8 mouse cellular contexts compared by ENCODE assay signal in genomic region chr8:108829305-108829717, GRCm38 (mm10).
DNase-seq lines count a peak whose midpoint lies in the region; ATAC-seq and TF ChIP-seq lines count a peak whose summit lies in the region.

No protein-coding gene starts in this region.

- TF ChIP-seq CTCF in lung, adult 2 months (IDR thresholded peaks at IDR 0.05; ENCODE audit: insufficient read depth, low read length), result no peak

- H3K4me1 ChIP-seq in lung, embryonic 15.5 days, result peaks cover 9% of the 10 kb centered on the region; the same call in 1 of the 2 replicates
- H3K4me1 ChIP-seq in lung, adult 2 months (ENCODE audit: control insufficient read depth, insufficient read depth, low read length), result peaks cover 6% of the 10 kb centered on the region; the same call in 1 of the 2 replicates
- H3K4me1 ChIP-seq in forebrain, embryonic 14.5 days (ENCODE audit: control insufficient read depth, insufficient read depth, low read length), result peaks cover 22% of the 10 kb centered on the region
- H3K4me1 ChIP-seq in hindbrain, embryonic 15.5 days (replicated peaks), result peaks cover 50% of the 10 kb centered on the region
- H3K4me1 ChIP-seq in midbrain, embryonic 12.5 days, result peaks cover 40% of the 10 kb centered on the region

- H3K27ac ChIP-seq in lung, embryonic 15.5 days, result no peak overlapping the region
- H3K27ac ChIP-seq in forebrain, embryonic 14.5 days (ENCODE audit: low read depth, low read length), result peak overlapping the region; percentile 44
- H3K27ac ChIP-seq in hindbrain, embryonic 15.5 days (replicated peaks), result peak overlapping the region; percentile 50
- H3K27ac ChIP-seq in midbrain, embryonic 12.5 days (replicated peaks), result peak overlapping the region; percentile 76

- no peaks in the 10 kb centered on the region for H3K36me3 ChIP-seq in lung, embryonic 15.5 days
- no peaks in the 10 kb centered on the region for H3K36me3 ChIP-seq in forebrain, embryonic 14.5 days (ENCODE audit: control insufficient read depth, insufficient read depth, low read length)
- H3K36me3 ChIP-seq in hindbrain, embryonic 15.5 days, result no peaks in the 10 kb centered on the region
- 0 out of 2 replicates have a peak, but pooled peaks cover 2% of the 10 kb centered on the region for H3K36me3 ChIP-seq in midbrain, embryonic 12.5 days

- no peaks in the 10 kb centered on the region for H3K9me3 ChIP-seq in lung, embryonic 15.5 days
- no peaks in the 10 kb centered on the region for H3K9me3 ChIP-seq in forebrain, embryonic 14.5 days (replicated peaks; ENCODE audit: control insufficient read depth, low read length)
- H3K9me3 ChIP-seq in hindbrain, embryonic 15.5 days, result no peaks in the 10 kb centered on the region
- no peaks in the 10 kb centered on the region for H3K9me3 ChIP-seq in midbrain, embryonic 12.5 days

- H3K27me3 ChIP-seq in lung, embryonic 15.5 days, result no peaks in the 10 kb centered on the region
- H3K27me3 ChIP-seq in forebrain, embryonic 14.5 days (replicated peaks; ENCODE audit: control insufficient read depth, insufficient read depth, low read length), result peaks cover 4% of the 10 kb centered on the region; the same call in 1 of the 2 replicates
- H3K27me3 ChIP-seq in hindbrain, embryonic 15.5 days, result no peaks in the 10 kb centered on the region
- no peaks in the 10 kb centered on the region; the same call in 1 of the 2 replicates for H3K27me3 ChIP-seq in midbrain, embryonic 12.5 days

- no peak overlapping the region for H3K9ac ChIP-seq in lung, embryonic 15.5 days
- no peak overlapping the region for H3K9ac ChIP-seq in forebrain, embryonic 14.5 days (ENCODE audit: low read length)
- no peak overlapping the region for H3K9ac ChIP-seq in hindbrain, embryonic 15.5 days
- no peak overlapping the region for H3K9ac ChIP-seq in midbrain, embryonic 12.5 days (replicated peaks)

- no peak for TF ChIP-seq POLR2A in lung, adult 2 months (IDR thresholded peaks at IDR 0.05; ENCODE audit: borderline replicate concordance, extremely low read depth, low read depth, low read length)

- H3K4me2 ChIP-seq in lung, embryonic 15.5 days, result no peak overlapping the region
- H3K4me2 ChIP-seq in forebrain, embryonic 14.5 days (ENCODE audit: low read length), result peak overlapping the region; percentile 19
- H3K4me2 ChIP-seq in hindbrain, embryonic 15.5 days, result peak overlapping the region; percentile 32
- H3K4me2 ChIP-seq in midbrain, embryonic 12.5 days (replicated peaks), result peak overlapping the region; percentile 37

- ATAC-seq in lung, embryonic 15.5 days (ENCODE audit: borderline replicate concordance, extremely low read depth, low FRiP score, low TSS enrichment), result peak; percentile 62
- peak; percentile 83 for ATAC-seq in forebrain, embryonic 14.5 days
- ATAC-seq in hindbrain, embryonic 15.5 days (ENCODE audit: low FRiP score, low read depth), result peak; percentile 86
- ATAC-seq in midbrain, embryonic 12.5 days (ENCODE audit: low FRiP score, low read depth), result peak; percentile 90

- WGBS in lung, embryonic 15.5 days, result 41% methylated on average over 12 of the region's 12 CpGs
- WGBS in lung, adult 2 months, result 59% methylated on average over 12 of the region's 12 CpGs
- WGBS in forebrain, embryonic 14.5 days, result 8% methylated on average over 12 of the region's 12 CpGs
- WGBS in hindbrain, embryonic 15.5 days, result 11% methylated on average over 12 of the region's 12 CpGs
- WGBS in midbrain, embryonic 12.5 days, result 10% methylated on average over 11 of the region's 12 CpGs

- no peak overlapping the region for H3K4me3 ChIP-seq in lung, embryonic 15.5 days
- no peak overlapping the region for H3K4me3 ChIP-seq in lung, adult 2 months (replicated peaks; ENCODE audit: extremely low read depth, low read depth, low read length)
- H3K4me3 ChIP-seq in forebrain, embryonic 14.5 days (ENCODE audit: low read depth, low read length), result no peak overlapping the region
- H3K4me3 ChIP-seq in hindbrain, embryonic 15.5 days, result no peak overlapping the region
- no peak overlapping the region for H3K4me3 ChIP-seq in midbrain, embryonic 12.5 days

- no peak for DNase-seq in lung, adult 2 months
- peak; percentile 79 for DNase-seq in forebrain, embryonic 14.5 days (ENCODE audit: low spot score)
- no peak for DNase-seq in adrenal gland, adult 18-20 months (ENCODE audit: low spot score in 2 of 2)
- DNase-seq in urinary bladder, adult 2 months (ENCODE audit: low spot score), result no peak
- DNase-seq in spleen, adult 12 weeks (ENCODE audit: low spot score), result no peak
